Mouse (Mus musculus): ENCODE data around the gene Zfp609.

- TF ChIP-seq E2F4 (IDR thresholded peaks at IDR 0.05; ENCODE audit: insufficient read depth) (no peak), TCF12 (IDR thresholded peaks at IDR 0.05; ENCODE audit: insufficient read depth, poor library complexity, severe bottlenecking) (no peak), POLR2A (IDR thresholded peaks at IDR 0.05; ENCODE audit: insufficient read length, low read depth) (no peak), MAX (IDR thresholded peaks at IDR 0.05; ENCODE audit: low read depth) (no peak)
These were observed 148.1 kb downstream of the Zfp609 start for GRCm38 (mm10) chr9:65679181-65679761.

Data from myocyte (in vitro differentiated cells).